Mouse (Mus musculus): ENCODE data around the gene Rps28.
"Not testable (repeated sequence)": the region's sequence is repeated elsewhere in the genome, so short reads cannot be mapped to it uniquely, and the experiment has no call there.

Rps28 gene

GRCm38 (mm10) chr17:33824084-33824996 lies at the start of gene Rps28, which contains the start of gene Ndufa7:
Gene Rps28, minus strand, starts transcription at chr17:33824562.
Gene Ndufa7, plus strand, starts transcription at chr17:33824572.
- peak; percentile 98 to 99 for DNase-seq (ENCODE audit: low spot score in 2 of 2)

GRCm38 (mm10) chr17:33873537-33873936 lies 49.2 kb upstream of the Rps28 start, which contains the start of gene Gm7029:
Gene Gm7029, plus strand, starts transcription at chr17:33873837.
- DNase-seq (ENCODE audit: low spot score in 2 of 2), result not testable (repeated sequence)

- peak; percentile 76 to 92 for DNase-seq (ENCODE audit: low spot score in 2 of 2)
These were observed 41.1 kb upstream of the Rps28 start for GRCm38 (mm10) chr17:33865330-33866030.

- no peak for DNase-seq (ENCODE audit: low spot score in 2 of 2)
These were observed 33.5 kb upstream of the Rps28 start for GRCm38 (mm10) chr17:33857816-33858215.

- no peak for DNase-seq (ENCODE audit: low spot score in 2 of 2)
These were observed 27.0 kb upstream of the Rps28 start for GRCm38 (mm10) chr17:33851331-33851730.

- DNase-seq (ENCODE audit: low spot score in 2 of 2), result no peak
These were observed 23.8 kb upstream of the Rps28 start for GRCm38 (mm10) chr17:33848139-33848538.

GRCm38 (mm10) chr17:33844196-33844595 lies 19.8 kb upstream of the Rps28 start:
- no peak for DNase-seq (ENCODE audit: low spot score in 2 of 2)

- DNase-seq (ENCODE audit: low spot score in 2 of 2), result peak; percentile 95 to 96
These were observed 18.8 kb upstream of the Rps28 start, which contains the start of gene Cd320 for GRCm38 (mm10) chr17:33842966-33843795. Gene Cd320, plus strand, starts transcription at chr17:33843091.

- DNase-seq (ENCODE audit: low spot score in 2 of 2), result no peak
These were observed 5.2 kb upstream of the Rps28 start for GRCm38 (mm10) chr17:33829561-33829960.

- DNase-seq (ENCODE audit: low spot score in 2 of 2), result no peak
These were observed 4.5 kb upstream of the Rps28 start for GRCm38 (mm10) chr17:33828892-33829291.

GRCm38 (mm10) chr17:33826850-33827249 lies 2.5 kb upstream of the Rps28 start:
- peak; percentile 64 to 80 for DNase-seq (ENCODE audit: low spot score in 2 of 2)

- DNase-seq (ENCODE audit: low spot score in 2 of 2), result no peak
These were observed 1.1 kb upstream of the Rps28 start for GRCm38 (mm10) chr17:33825462-33825861.

- not testable (repeated sequence) for DNase-seq (ENCODE audit: low spot score in 2 of 2)
These were observed 602 bp upstream of the Rps28 start for GRCm38 (mm10) chr17:33824997-33825330.

- DNase-seq (ENCODE audit: low spot score in 2 of 2), result not testable (repeated sequence)
These were observed 1.2 kb downstream of the Rps28 start for GRCm38 (mm10) chr17:33823171-33823570.

GRCm38 (mm10) chr17:33822436-33822959 lies 1.9 kb downstream of the Rps28 start:
- no peak for DNase-seq (ENCODE audit: low spot score in 2 of 2)

GRCm38 (mm10) chr17:33817969-33818643 lies 6.3 kb downstream of the Rps28 start:
- peak in 1 of 2 experiments; percentile 31 for DNase-seq (ENCODE audit: low spot score in 2 of 2)

GRCm38 (mm10) chr17:33817184-33817968 lies 7.0 kb downstream of the Rps28 start:
- DNase-seq (ENCODE audit: low spot score in 2 of 2), result peak; percentile 84 to 91

GRCm38 (mm10) chr17:33816612-33817011 lies 7.8 kb downstream of the Rps28 start:
- no peak for DNase-seq (ENCODE audit: low spot score in 2 of 2)

- DNase-seq (ENCODE audit: low spot score in 2 of 2), result no peak
These were observed 9.0 kb downstream of the Rps28 start for GRCm38 (mm10) chr17:33815399-33815798.

GRCm38 (mm10) chr17:33812990-33813389 lies 11.4 kb downstream of the Rps28 start:
- no peak for DNase-seq (ENCODE audit: low spot score in 2 of 2)
